Mouse (Mus musculus): ENCODE measurements around the gene Nek3. TPM values are rescaled to one million over a fixed set of nuclear protein-coding genes. Genes with fewer than 3 reads are reported as not detected.

Gene Nek3
- polyA plus RNA-seq, 1 experiment, result 1.0 TPM

- Histone ChIP-seq H3K36me3 (ENCODE audit: control insufficient read depth, insufficient read depth, low read length) (no peaks in the 10 kb centered on the region), H3K27ac (ENCODE audit: control insufficient read depth, insufficient read depth, low read depth, low read length) (no peak within 1 kb of the TSS), H3K4me1 (ENCODE audit: control insufficient read depth, insufficient read depth, low read length) (peaks cover 7% of the 10 kb centered on the region; the same call in 1 of the 2 replicates), H3K27me3 (ENCODE audit: control insufficient read depth, insufficient read depth, low read length) (no peaks in the 10 kb centered on the region), H3K4me3 (ENCODE audit: control insufficient read depth, low read depth, low read length) (peak within 1 kb of the TSS; percentile 86)
- peak; percentile 35; the same call in 1 of the 2 replicates for TF ChIP-seq CTCF (IDR thresholded peaks at IDR 0.05; ENCODE audit: control insufficient read depth, insufficient read depth, insufficient replicate concordance, low read depth, low read length)
- TF ChIP-seq POLR2A (IDR thresholded peaks at IDR 0.05; ENCODE audit: control insufficient read depth, low read depth, low read length), result no peak
Observed at GRCm38 (mm10) chr8:22124220-22125152, 41.7 kb downstream of the Nek3 start, which contains the start of gene Nek5. TSS of gene Nek5 (minus strand) at chr8:22125053.

GRCm38 (mm10) chr8:22107020-22107419 is 59.2 kb downstream of the Nek3 start:
- Histone ChIP-seq H3K27me3 (ENCODE audit: control insufficient read depth, insufficient read depth, low read length) (no peaks in the 10 kb centered on the region), H3K4me1 (ENCODE audit: control insufficient read depth, insufficient read depth, low read length) (no peaks in the 10 kb centered on the region), H3K36me3 (ENCODE audit: control insufficient read depth, insufficient read depth, low read length) (no peaks in the 10 kb centered on the region), H3K4me3 (ENCODE audit: control insufficient read depth, low read depth, low read length) (no peak overlapping the region), H3K27ac (ENCODE audit: control insufficient read depth, insufficient read depth, low read depth, low read length) (no peak overlapping the region)
- TF ChIP-seq POLR2A (IDR thresholded peaks at IDR 0.05; ENCODE audit: control insufficient read depth, low read depth, low read length), result no peak
- no peak for TF ChIP-seq CTCF (IDR thresholded peaks at IDR 0.05; ENCODE audit: control insufficient read depth, insufficient read depth, insufficient replicate concordance, low read depth, low read length)

GRCm38 (mm10) chr8:22091568-22091967 is 74.7 kb downstream of the Nek3 start:
- H3K27ac ChIP-seq (ENCODE audit: control insufficient read depth, insufficient read depth, low read depth, low read length), result no peak overlapping the region
- H3K4me3 ChIP-seq (ENCODE audit: control insufficient read depth, low read depth, low read length), result no peak overlapping the region
- H3K4me1 ChIP-seq (ENCODE audit: control insufficient read depth, insufficient read depth, low read length), result no peaks in the 10 kb centered on the region
- no peaks in the 10 kb centered on the region for H3K27me3 ChIP-seq (ENCODE audit: control insufficient read depth, insufficient read depth, low read length)
- TF ChIP-seq POLR2A (IDR thresholded peaks at IDR 0.05; ENCODE audit: control insufficient read depth, low read depth, low read length), result no peak
- TF ChIP-seq CTCF (IDR thresholded peaks at IDR 0.05; ENCODE audit: control insufficient read depth, insufficient read depth, insufficient replicate concordance, low read depth, low read length), result no peak
- no peaks in the 10 kb centered on the region for H3K36me3 ChIP-seq (ENCODE audit: control insufficient read depth, insufficient read depth, low read length)

GRCm38 (mm10) chr8:22089226-22089625 is 77.0 kb downstream of the Nek3 start:
- Histone ChIP-seq H3K4me1 (ENCODE audit: control insufficient read depth, insufficient read depth, low read length) (no peaks in the 10 kb centered on the region), H3K27ac (ENCODE audit: control insufficient read depth, insufficient read depth, low read depth, low read length) (no peak overlapping the region), H3K36me3 (ENCODE audit: control insufficient read depth, insufficient read depth, low read length) (no peaks in the 10 kb centered on the region), H3K27me3 (ENCODE audit: control insufficient read depth, insufficient read depth, low read length) (no peaks in the 10 kb centered on the region), H3K4me3 (ENCODE audit: control insufficient read depth, low read depth, low read length) (no peak overlapping the region)
- no peak for TF ChIP-seq CTCF (IDR thresholded peaks at IDR 0.05; ENCODE audit: control insufficient read depth, insufficient read depth, insufficient replicate concordance, low read depth, low read length)
- no peak for TF ChIP-seq POLR2A (IDR thresholded peaks at IDR 0.05; ENCODE audit: control insufficient read depth, low read depth, low read length)

GRCm38 (mm10) chr8:22079313-22080007 is 86.8 kb downstream of the Nek3 start:
- Histone ChIP-seq H3K4me3 (ENCODE audit: control insufficient read depth, low read depth, low read length) (no peak overlapping the region), H3K27ac (ENCODE audit: control insufficient read depth, insufficient read depth, low read depth, low read length) (no peak overlapping the region), H3K4me1 (ENCODE audit: control insufficient read depth, insufficient read depth, low read length) (no peaks in the 10 kb centered on the region), H3K36me3 (ENCODE audit: control insufficient read depth, insufficient read depth, low read length) (no peaks in the 10 kb centered on the region), H3K27me3 (ENCODE audit: control insufficient read depth, insufficient read depth, low read length) (no peaks in the 10 kb centered on the region)
- TF ChIP-seq POLR2A (IDR thresholded peaks at IDR 0.05; ENCODE audit: control insufficient read depth, low read depth, low read length) (no peak), CTCF (IDR thresholded peaks at IDR 0.05; ENCODE audit: control insufficient read depth, insufficient read depth, insufficient replicate concordance, low read depth, low read length) (no peak)

Other genes starting within 250 kb of the Nek3 start
- 2.1 TPM in 1 of 2 replicates, not detected in the other for gene Defb15, start 233.7 kb downstream of the Nek3 start, polyA plus RNA-seq (2012; rRNA removed)
- not detected in 2 replicates for gene Defb35, start 228.1 kb downstream of the Nek3 start, polyA plus RNA-seq (2012; rRNA removed)
- not detected in 2 replicates for gene Defb13, start 219.7 kb downstream of the Nek3 start, polyA plus RNA-seq (2012; rRNA removed)
- 0.07 TPM in 1 of 2 replicates, not detected in the other for gene Fam90a1a, start 207.7 kb downstream of the Nek3 start, polyA plus RNA-seq (2012; rRNA removed)
- gene Ccdc70, start 196.7 kb downstream of the Nek3 start, polyA plus RNA-seq (2012; rRNA removed), result 43.4 and 56.2 TPM in 2 replicates
- 2.9 and 3.1 TPM in 2 replicates for gene Atp7b, start 106.1 kb downstream of the Nek3 start, polyA plus RNA-seq (2012; rRNA removed)
- 4.5 and 5.0 TPM in 2 replicates for gene Alg11, start 105.7 kb downstream of the Nek3 start, polyA plus RNA-seq (2012; rRNA removed)
- gene Nek5, start 41.4 kb downstream of the Nek3 start, polyA plus RNA-seq (2012; rRNA removed), result 0.31 and 0.40 TPM in 2 replicates
- gene Ckap2, start 19.4 kb upstream of the Nek3 start, polyA plus RNA-seq (2012; rRNA removed), result 6.6 and 6.7 TPM in 2 replicates
- gene Vps36, start 26.4 kb upstream of the Nek3 start, polyA plus RNA-seq (2012; rRNA removed), result 24.5 and 25.2 TPM in 2 replicates
- gene Thsd1, start 60.9 kb upstream of the Nek3 start, polyA plus RNA-seq (2012; rRNA removed), result 2.0 and 2.7 TPM in 2 replicates
- gene Tpte, start 117.0 kb upstream of the Nek3 start, polyA plus RNA-seq (2012; rRNA removed), result 3.6 and 5.3 TPM in 2 replicates
- 0.34 and 0.43 TPM in 2 replicates for gene Slc25a15, start 232.2 kb upstream of the Nek3 start, polyA plus RNA-seq (2012; rRNA removed)
- 7.6 and 8.0 TPM in 2 replicates for gene Mrps31, start 244.9 kb upstream of the Nek3 start, polyA plus RNA-seq (2012; rRNA removed)

Data from testis, adult 2 months (tissue).